Mouse (Mus musculus) myocyte (in vitro differentiated cells): ENCODE measurements around the gene Slc25a27. TPM values are rescaled to one million over a fixed set of nuclear protein-coding genes. Genes with fewer than 3 reads are reported as not detected.

Source experiments
- H3K27me3 ChIP-seq: one replicate; pipeline ENCODE4 v1.6.1; 2011; ENCODE audit not compliant: control insufficient read depth, insufficient read depth, insufficient read length
- H3K36me3 ChIP-seq: one replicate; pipeline ENCODE4 v1.6.1; 2011; ENCODE audit not compliant: control insufficient read depth, insufficient read depth
- H3K4me2 ChIP-seq: one replicate; pipeline ENCODE4 v1.6.1; 2011; ENCODE audit warnings: low read depth, control low read depth
- H3K4me3 ChIP-seq: one replicate; pipeline ENCODE4 v1.5.1; 2011; ENCODE audit warnings: mild to moderate bottlenecking, control low read depth, moderate library complexity
- H3K79me2 ChIP-seq: one replicate; pipeline ENCODE4 v1.6.1; 2011; ENCODE audit not compliant: control insufficient read depth, insufficient read depth
- H3ac ChIP-seq: one replicate; pipeline ENCODE4 v1.6.1; 2011; ENCODE audit not compliant: control insufficient read depth, insufficient read length
- CEBPB ChIP-seq: IDR thresholded peaks from 2 replicates; pipeline ENCODE4 v1.6.1; 2011; ENCODE audit warnings: mild to moderate bottlenecking, moderate library complexity; ENCODE audit not compliant: poor library complexity, insufficient read depth, severe bottlenecking
- E2F4 ChIP-seq: IDR thresholded peaks from one replicate; pipeline ENCODE4 v1.6.1; 2011; ENCODE audit warnings: mild to moderate bottlenecking, control low read depth, moderate library complexity; ENCODE audit not compliant: insufficient read depth
- MAX ChIP-seq: IDR thresholded peaks from one replicate; pipeline ENCODE4 v1.6.1; 2011; ENCODE audit warnings: low read depth, mild to moderate bottlenecking, control low read depth
- MYOD1 ChIP-seq, 3 experiments: IDR thresholded peaks; one replicate each; pipeline ENCODE4 v1.6.1; 2011; ENCODE audit warnings: control low read depth in 2 of 3, low read depth in 2 of 3, mild to moderate bottlenecking in 2 of 3, moderate library complexity in 1 of 3; ENCODE audit not compliant: insufficient read length in 2 of 3, control insufficient read depth in 1 of 3
- MYOG ChIP-seq, 3 experiments: IDR thresholded peaks; one replicate each; pipeline ENCODE4 v1.6.1; 2011; ENCODE audit warnings: control low read depth in 2 of 3, low read depth in 2 of 3, mild to moderate bottlenecking in 2 of 3; ENCODE audit not compliant: insufficient read length in 2 of 3, control insufficient read depth in 1 of 3, insufficient read depth in 1 of 3
- POLR2A ChIP-seq: IDR thresholded peaks from one replicate; pipeline ENCODE4 v1.6.1; 2011; ENCODE audit warnings: low read depth, mild to moderate bottlenecking, control low read depth, moderate library complexity; ENCODE audit not compliant: insufficient read length
- POLR2AphosphoS2 ChIP-seq: IDR thresholded peaks from one replicate; pipeline ENCODE4 v1.6.1; 2011; ENCODE audit warnings: low read depth, control low read depth; ENCODE audit not compliant: insufficient read length
- REST ChIP-seq: IDR thresholded peaks from one replicate; pipeline ENCODE4 v1.6.1; 2011; ENCODE audit warnings: mild to moderate bottlenecking, control low read depth, moderate library complexity; ENCODE audit not compliant: insufficient read depth, insufficient read length
- SRF ChIP-seq: IDR thresholded peaks from one replicate; pipeline ENCODE4 v1.6.1; 2011; ENCODE audit warnings: low read depth; ENCODE audit not compliant: control insufficient read depth, insufficient read length
- TCF12 ChIP-seq: IDR thresholded peaks from one replicate; pipeline ENCODE4 v1.6.1; 2011; ENCODE audit warnings: mild to moderate bottlenecking, control low read depth; ENCODE audit not compliant: poor library complexity, insufficient read depth, severe bottlenecking
- TCF3 ChIP-seq: IDR thresholded peaks from one replicate; pipeline ENCODE4 v1.6.1; 2011; ENCODE audit warnings: low read depth, control low read depth; ENCODE audit not compliant: insufficient read length
- USF1 ChIP-seq: IDR thresholded peaks from one replicate; pipeline ENCODE4 v1.6.1; 2011; ENCODE audit warnings: low read depth, mild to moderate bottlenecking, control low read depth, moderate library complexity
- polyA plus RNA-seq: library from polyadenylated mRNA; unstranded; fragments of >200 nt; fragmentation: generic; extraction: Trizol; gene quantifications from one replicate; pipeline ENCODE4 v1.2.1, GENCODE M21; 2012; ENCODE audit warnings: missing spikeins

The Slc25a27 gene
- polyA plus RNA-seq, 1 experiment: 1.1 TPM

DNA sequence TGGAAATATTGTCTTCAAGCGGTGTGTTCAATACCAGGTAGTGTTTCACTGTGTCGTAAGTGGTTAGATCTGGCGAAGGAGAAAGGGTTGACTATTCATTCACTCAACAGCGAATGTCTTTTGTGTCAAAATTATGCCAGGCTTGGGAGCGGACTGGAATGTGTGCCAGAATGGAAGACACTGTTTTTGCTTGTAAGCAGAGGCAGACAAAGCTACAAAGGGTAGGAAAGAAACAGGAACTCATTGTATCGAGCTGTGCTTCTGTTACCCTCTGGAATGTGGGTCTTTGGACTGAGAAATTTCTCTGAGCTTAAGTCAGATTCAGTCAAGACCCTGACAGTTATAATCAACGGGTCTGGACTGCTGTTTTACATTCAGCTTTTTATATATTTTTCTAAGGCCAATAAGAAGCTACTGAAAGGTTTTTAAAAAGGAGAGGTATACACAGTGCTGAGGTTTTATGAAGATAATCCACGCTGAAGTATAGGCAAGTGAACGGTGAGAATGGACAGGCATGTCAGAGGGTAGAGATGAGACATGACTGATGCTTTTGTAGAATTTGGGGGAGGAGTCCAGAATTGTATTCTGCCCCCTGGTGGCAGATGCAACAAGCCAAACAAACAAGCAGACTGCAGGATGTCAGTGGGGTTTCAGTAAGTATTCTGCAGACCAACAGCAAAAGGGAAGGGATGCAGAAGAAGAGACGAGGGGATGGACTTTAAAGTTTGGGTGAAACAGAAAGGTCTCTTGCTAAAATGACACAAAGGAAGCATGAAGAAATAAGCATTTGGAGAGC lies 17.2 kb downstream of the Slc25a27 start:
- H3ac ChIP-seq: no peak overlapping the region
- no peaks in the 10 kb centered on the region for H3K36me3 ChIP-seq
- no peaks in the 10 kb centered on the region for H3K27me3 ChIP-seq
- no peak overlapping the region for H3K4me2 ChIP-seq
- TF ChIP-seq CEBPB (no peak), POLR2A (no peak), SRF (no peak), USF1 (no peak)
- no peak overlapping the region for H3K4me3 ChIP-seq
- H3K79me2 ChIP-seq: no peaks in the 10 kb centered on the region

DNA sequence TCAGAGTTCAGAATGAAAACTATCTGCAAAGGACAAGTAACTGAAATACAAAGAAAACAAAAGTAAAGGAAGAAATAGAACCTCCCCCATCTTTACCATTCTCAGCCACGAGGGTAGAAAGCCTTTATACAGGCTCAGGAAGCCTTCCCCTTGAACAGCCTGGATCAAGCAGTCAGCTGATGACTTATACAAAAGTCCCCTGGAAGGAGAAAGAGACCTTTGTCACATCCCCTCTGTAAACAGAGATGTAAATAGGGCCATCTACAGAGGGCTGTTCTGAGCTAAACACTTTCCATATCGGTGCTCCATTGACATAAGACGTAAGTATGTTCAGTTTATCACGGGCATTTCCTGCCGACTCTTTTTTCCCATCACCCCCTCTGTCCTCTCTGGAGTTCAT lies 20.1 kb downstream of the Slc25a27 start:
- no peak overlapping the region for H3K4me2 ChIP-seq
- H3ac ChIP-seq: no peak overlapping the region
- no peak overlapping the region for H3K4me3 ChIP-seq
- no peak for TF ChIP-seq SRF
- TF ChIP-seq POLR2A: no peak
- TF ChIP-seq REST: no peak
- no peak for TF ChIP-seq TCF3
- TF ChIP-seq MYOG (IDR thresholded peaks at IDR 0.05; ENCODE audit: control insufficient read depth in 1 of 3, insufficient read depth in 1 of 3, insufficient read length in 2 of 3, low read depth in 2 of 3): no peak
- TF ChIP-seq MYOD1 (IDR thresholded peaks at IDR 0.05; ENCODE audit: control insufficient read depth in 1 of 3, insufficient read length in 2 of 3, low read depth in 2 of 3): no peak
- no peak for TF ChIP-seq USF1
- TF ChIP-seq CEBPB: no peak
- no peak for TF ChIP-seq E2F4
- TF ChIP-seq MAX: no peak
- TF ChIP-seq TCF12: no peak
- no peak for TF ChIP-seq POLR2AphosphoS2
- H3K36me3 ChIP-seq: no peaks in the 10 kb centered on the region
- no peaks in the 10 kb centered on the region for H3K27me3 ChIP-seq
- H3K79me2 ChIP-seq: no peaks in the 10 kb centered on the region

DNA sequence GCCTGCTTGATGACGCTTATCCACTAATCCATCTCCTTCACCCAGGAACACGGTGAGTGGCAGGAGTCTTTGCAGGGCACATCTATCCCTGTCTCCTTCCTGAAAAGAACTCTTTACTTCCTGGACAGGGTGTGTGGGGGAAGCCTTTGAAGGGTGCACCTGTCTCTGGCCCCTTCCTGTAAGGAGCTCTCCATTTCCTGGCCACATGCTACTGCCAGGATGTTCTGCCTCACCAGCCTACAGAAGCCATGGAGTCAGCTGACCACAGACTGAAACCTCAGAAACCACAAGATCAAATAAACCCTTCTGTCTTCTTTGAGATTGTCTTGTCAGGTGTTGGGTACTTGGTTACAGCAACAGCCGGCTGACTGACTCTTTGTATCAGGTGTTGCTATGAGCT lies 21.9 kb downstream of the Slc25a27 start:
- Histone ChIP-seq H3K4me2 (no peak overlapping the region), H3K36me3 (no peaks in the 10 kb centered on the region), H3K27me3 (no peaks in the 10 kb centered on the region), H3ac (no peak overlapping the region), H3K4me3 (no peak overlapping the region), H3K79me2 (no peaks in the 10 kb centered on the region)
- TF ChIP-seq CEBPB: no peak
- peak in 2 of 3 experiments; percentile 26 to 32 for TF ChIP-seq MYOD1 (IDR thresholded peaks at IDR 0.05; ENCODE audit: control insufficient read depth in 1 of 3, insufficient read length in 2 of 3, low read depth in 2 of 3)
- no peak for TF ChIP-seq POLR2A
- TF ChIP-seq MAX: no peak
- TF ChIP-seq MYOG (IDR thresholded peaks at IDR 0.05; ENCODE audit: control insufficient read depth in 1 of 3, insufficient read depth in 1 of 3, insufficient read length in 2 of 3, low read depth in 2 of 3): peak in 1 of 3 experiments; percentile 35
- no peak for TF ChIP-seq USF1
- no peak for TF ChIP-seq POLR2AphosphoS2

DNA sequence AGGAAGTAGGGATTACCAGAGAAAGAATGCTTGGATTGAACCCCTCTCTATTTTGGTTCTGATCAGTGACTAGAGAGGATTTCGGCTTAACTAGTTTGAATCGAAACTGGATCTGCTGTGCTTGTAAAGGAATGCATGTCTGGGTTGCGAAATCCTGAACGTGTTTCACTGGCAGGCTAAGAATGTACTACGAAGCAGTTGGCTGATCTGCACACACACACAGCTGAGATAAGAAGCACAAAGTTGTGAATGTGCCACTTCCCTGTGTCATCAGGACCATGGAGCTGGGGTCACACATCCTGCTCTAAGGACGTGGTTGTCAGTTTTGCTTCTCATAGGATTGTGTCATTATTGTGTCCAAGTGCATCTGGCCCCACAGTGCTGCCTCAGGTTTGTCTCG lies 22.6 kb downstream of the Slc25a27 start:
- Histone ChIP-seq H3ac (no peak overlapping the region), H3K4me3 (no peak overlapping the region), H3K4me2 (no peak overlapping the region), H3K27me3 (no peaks in the 10 kb centered on the region), H3K36me3 (no peaks in the 10 kb centered on the region), H3K79me2 (no peaks in the 10 kb centered on the region)
- TF ChIP-seq TCF3 (no peak), CEBPB (peak; percentile 80)

DNA sequence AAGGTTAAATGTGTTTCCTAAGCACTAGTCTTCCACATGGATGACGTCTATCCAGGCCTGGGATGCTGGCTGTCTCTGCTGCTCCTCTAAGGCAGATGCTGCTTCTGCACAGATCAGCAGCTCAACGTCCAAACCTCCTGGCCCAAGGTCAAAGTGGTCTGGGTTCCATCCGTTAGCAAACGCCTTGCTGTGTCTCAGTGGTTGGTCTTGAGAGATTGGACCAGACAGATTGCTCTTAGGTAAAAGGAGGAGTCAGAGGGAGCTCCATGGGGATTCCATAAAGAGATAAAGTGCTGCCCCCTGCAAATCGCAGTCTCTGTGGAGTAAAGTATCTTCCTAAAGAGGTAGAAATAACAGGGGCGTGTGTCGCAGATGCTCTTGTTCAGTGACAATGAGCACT lies 23.8 kb downstream of the Slc25a27 start:
- H3K4me2 ChIP-seq: no peak overlapping the region
- no peak for TF ChIP-seq MAX
- no peak for TF ChIP-seq SRF
- no peak for TF ChIP-seq POLR2A
- no peak for TF ChIP-seq TCF12
- TF ChIP-seq USF1: no peak
- TF ChIP-seq TCF3: no peak
- TF ChIP-seq E2F4: no peak
- TF ChIP-seq MYOG (IDR thresholded peaks at IDR 0.05; ENCODE audit: control insufficient read depth in 1 of 3, insufficient read depth in 1 of 3, insufficient read length in 2 of 3, low read depth in 2 of 3): no peak
- no peak for TF ChIP-seq POLR2AphosphoS2
- TF ChIP-seq REST: no peak
- no peak for TF ChIP-seq CEBPB
- no peak overlapping the region for H3K4me3 ChIP-seq
- no peaks in the 10 kb centered on the region for H3K79me2 ChIP-seq
- H3K27me3 ChIP-seq: no peaks in the 10 kb centered on the region
- no peaks in the 10 kb centered on the region for H3K36me3 ChIP-seq
- H3ac ChIP-seq: no peak overlapping the region
